23 mouse cellular contexts compared by ENCODE assay signal in genomic region chr6:101276261-101276660, GRCm38 (mm10).
DNase-seq lines count a peak whose midpoint lies in the region; ATAC-seq and TF ChIP-seq lines count a peak whose summit lies in the region.
"Had no signal": no experiment of that assay in that cellular context is flagged by ENCODE, and none has a peak within 500 bp of the region (broad histone marks: within the 10 kb centered on the region; RNA-seq: fewer than 3 reads in every experiment).

No protein-coding gene starts in this region.

- peaks cover 3% of the 10 kb centered on the region; the same call in 1 of the 2 replicates for H3K36me3 ChIP-seq in heart, embryonic 15.5 days
- no peaks in the 10 kb centered on the region for H3K36me3 ChIP-seq in testis, adult 2 months (ENCODE audit: control insufficient read depth, insufficient read depth, low read length)
- H3K36me3 ChIP-seq: forebrain, embryonic 10.5 days; hindbrain, embryonic 12.5 days had no signal

- H3K27me3 ChIP-seq in heart, embryonic 15.5 days = no peaks in the 10 kb centered on the region
- no peaks in the 10 kb centered on the region for H3K27me3 ChIP-seq in testis, adult 2 months (ENCODE audit: control insufficient read depth, insufficient read depth, low read length)
- H3K27me3 ChIP-seq: embryonic facial prominence, embryonic 13.5 days had no signal

- TF ChIP-seq CTCF in testis, adult 2 months (IDR thresholded peaks at IDR 0.05; ENCODE audit: control insufficient read depth, insufficient read depth, insufficient replicate concordance, low read depth, low read length) = no peak

- no peak overlapping the region for H3K4me2 ChIP-seq in heart, embryonic 15.5 days
- H3K4me2 ChIP-seq: embryonic facial prominence, embryonic 13.5 days; hindbrain, embryonic 12.5 days had no signal

- no peak overlapping the region for H3K4me3 ChIP-seq in heart, embryonic 15.5 days
- H3K4me3 ChIP-seq in testis, adult 2 months (ENCODE audit: control insufficient read depth, low read depth, low read length) = no peak overlapping the region
- H3K4me3 ChIP-seq: embryonic facial prominence, embryonic 13.5 days; erythroblast, embryonic 14.5 days; forebrain, embryonic 10.5 days; hindbrain, embryonic 12.5 days had no signal

- peak overlapping the region; percentile 85 for H3K27ac ChIP-seq in heart, embryonic 15.5 days
- peak overlapping the region; percentile 6; the same call in 1 of the 2 replicates for H3K27ac ChIP-seq in testis, adult 2 months (ENCODE audit: control insufficient read depth, insufficient read depth, low read depth, low read length)
- H3K27ac ChIP-seq: embryonic facial prominence, embryonic 13.5 days; forebrain, embryonic 10.5 days; hindbrain, embryonic 12.5 days had no signal

- TF ChIP-seq POLR2A in testis, adult 2 months (IDR thresholded peaks at IDR 0.05; ENCODE audit: control insufficient read depth, low read depth, low read length) = no peak

- no peaks in the 10 kb centered on the region for H3K9me3 ChIP-seq in heart, embryonic 15.5 days (replicated peaks)
- H3K9me3 ChIP-seq: embryonic facial prominence, embryonic 13.5 days; forebrain, embryonic 10.5 days; hindbrain, embryonic 12.5 days had no signal

- H3K4me1 ChIP-seq in heart, embryonic 15.5 days (replicated peaks) = peaks cover 79% of the 10 kb centered on the region
- no peaks in the 10 kb centered on the region for H3K4me1 ChIP-seq in testis, adult 2 months (ENCODE audit: control insufficient read depth, insufficient read depth, low read length)

- 0 out of 2 replicates have a peak, but pooled peaks have one; percentile 17 for ATAC-seq in frontal cortex, adult (ENCODE audit: low TSS enrichment)
- ATAC-seq in heart, embryonic 15.5 days (replicated peaks; ENCODE audit: insufficient number of reproducible peaks, insufficient read depth, low FRiP score, low read depth) = no peak
- ATAC-seq: forebrain, embryonic 14.5 days; hindbrain, embryonic 16.5 days; inflammation-experienced regulatory T-cells, adult 6 months; intestine, postnatal 0 days had no signal

- H3K9ac ChIP-seq in heart, embryonic 15.5 days = no peak overlapping the region
- H3K9ac ChIP-seq: embryonic facial prominence, embryonic 13.5 days; hindbrain, embryonic 12.5 days had no signal

- no peak for DNase-seq in frontal cortex, postnatal 10 days (ENCODE audit: low spot score in 2 of 2)
- no peak for DNase-seq in heart, adult 18-20 months
- DNase-seq in testis, postnatal 14 days (ENCODE audit: low spot score) = no peak
- no peak for DNase-seq in urinary bladder, postnatal 4 days (ENCODE audit: low spot score in 2 of 2)
- DNase-seq: adrenal gland, adult 2 months; adrenal gland, postnatal 25 days; cerebellum, adult 18-20 months; cerebellum, adult 9-11 months; cerebellum, postnatal 36 days; gastrocnemius, postnatal 25 days; heart, postnatal 4 days; kidney, adult 8-10 months had no signal

- WGBS in heart, embryonic 15.5 days = 62% methylated on average over 8 of the region's 8 CpGs
